8 mouse cellular contexts compared by ENCODE assay signal in genomic region chr2:74715504-74716241, GRCm38 (mm10). TPM values are rescaled to one million over a fixed set of nuclear protein-coding genes. Genes with fewer than 3 reads are reported as not detected.
A peak's percentile ranks its signal among the peaks of the same experiment; 100 is the strongest.
DNase-seq lines count a peak whose midpoint lies in the region; ATAC-seq lines count a peak whose summit lies in the region.

No protein-coding gene starts in this region.

- H3K4me3 ChIP-seq in hindbrain, embryonic 14.5 days (replicated peaks; ENCODE audit: low read length) = peak overlapping the region; percentile 16

- no peaks in the 10 kb centered on the region; the same call in 1 of the 2 replicates for H3K4me1 ChIP-seq in hindbrain, embryonic 14.5 days (replicated peaks; ENCODE audit: control insufficient read depth, insufficient read depth, low read length)

- peaks cover 97% of the 10 kb centered on the region for H3K27me3 ChIP-seq in hindbrain, embryonic 14.5 days (ENCODE audit: control insufficient read depth, insufficient read depth, low read length)

- H3K4me2 ChIP-seq in hindbrain, embryonic 14.5 days (replicated peaks) = peak overlapping the region; percentile 51

- WGBS in hindbrain, embryonic 14.5 days = 2% methylated on average over 26 of the region's 26 CpGs

- H3K9ac ChIP-seq in hindbrain, embryonic 14.5 days = no peak overlapping the region

- no peaks in the 10 kb centered on the region for H3K9me3 ChIP-seq in hindbrain, embryonic 14.5 days (ENCODE audit: control insufficient read depth, low read length)

- peak; percentile 89 for DNase-seq in R1 (ENCODE audit: low read depth, low spot score)
- peak; percentile 93 to 97 for DNase-seq in cerebellum, postnatal 10 days
- DNase-seq in frontal cortex, postnatal 36 days (ENCODE audit: low spot score in 2 of 2) = peak; percentile 72 to 76
- DNase-seq in hindbrain, embryonic 14.5 days (ENCODE audit: low spot score) = peak; percentile 92
- peak; percentile 67 to 75 for DNase-seq in layer of hippocampus, postnatal 14 days (ENCODE audit: low spot score in 2 of 2)
- peak; percentile 90 for DNase-seq in lung, postnatal 14 days
- DNase-seq in right cerebral cortex, adult 2 months (ENCODE audit: low spot score in 2 of 2) = peak; percentile 57 to 71
- peak; percentile 86 to 95 for DNase-seq in urinary bladder, postnatal 4 days (ENCODE audit: low spot score in 2 of 2)

- H3K27ac ChIP-seq in hindbrain, embryonic 14.5 days = no peak overlapping the region

- H3K36me3 ChIP-seq in hindbrain, embryonic 14.5 days (replicated peaks; ENCODE audit: control insufficient read depth, insufficient read depth) = no peaks in the 10 kb centered on the region

- ATAC-seq in hindbrain, embryonic 14.5 days (ENCODE audit: low FRiP score) = peak; percentile 87

RNA-seq across cellular contexts. Expression of gene Hoxd4, which starts 3.9 kb away (rescaled TPM):
- 3.1 and 4.3 TPM in 2 replicates for polyA plus RNA-seq in hindbrain, embryonic 14.5 days (2014; fragmentation: Nextera tagmentation; extraction: Ambion mirVana)
- not detected for total RNA-seq in layer of hippocampus, postnatal 14 days (2021)

RNA-seq across cellular contexts. Expression of gene Hoxd3, which starts 3.9 kb away (rescaled TPM):
- polyA plus RNA-seq in hindbrain, embryonic 14.5 days (2014; fragmentation: Nextera tagmentation; extraction: Ambion mirVana) = 44.9 and 55.1 TPM in 2 replicates
- not detected for total RNA-seq in layer of hippocampus, postnatal 14 days (2021)

RNA-seq across cellular contexts. Expression of gene Gm28230, which starts 10.9 kb away (rescaled TPM):
- 0.82 and 1.3 TPM in 2 replicates for polyA plus RNA-seq in hindbrain, embryonic 14.5 days (2014; fragmentation: Nextera tagmentation; extraction: Ambion mirVana)
- total RNA-seq in layer of hippocampus, postnatal 14 days (2021) = not detected

RNA-seq across cellular contexts. Expression of gene Hoxd8, which starts 11.3 kb away (rescaled TPM):
- 2.1 and 3.3 TPM in 2 replicates for polyA plus RNA-seq in hindbrain, embryonic 14.5 days (2014; fragmentation: Nextera tagmentation; extraction: Ambion mirVana)
- not detected for total RNA-seq in layer of hippocampus, postnatal 14 days (2021)

RNA-seq across cellular contexts. Expression of gene Hoxd9, which starts 18.1 kb away (rescaled TPM):
- polyA plus RNA-seq in hindbrain, embryonic 14.5 days (2014; fragmentation: Nextera tagmentation; extraction: Ambion mirVana) = 0.09 TPM in 1 of 2 replicates, not detected in the other
- total RNA-seq in layer of hippocampus, postnatal 14 days (2021) = not detected
